Mouse (Mus musculus): Measurements from ENCODE around the gene Pde4d. TPM values are rescaled to one million over a fixed set of nuclear protein-coding genes. Genes with fewer than 3 reads are reported as not detected.

Pde4d gene
- polyA plus RNA-seq, 1 experiment: 15.1 TPM

DNA sequence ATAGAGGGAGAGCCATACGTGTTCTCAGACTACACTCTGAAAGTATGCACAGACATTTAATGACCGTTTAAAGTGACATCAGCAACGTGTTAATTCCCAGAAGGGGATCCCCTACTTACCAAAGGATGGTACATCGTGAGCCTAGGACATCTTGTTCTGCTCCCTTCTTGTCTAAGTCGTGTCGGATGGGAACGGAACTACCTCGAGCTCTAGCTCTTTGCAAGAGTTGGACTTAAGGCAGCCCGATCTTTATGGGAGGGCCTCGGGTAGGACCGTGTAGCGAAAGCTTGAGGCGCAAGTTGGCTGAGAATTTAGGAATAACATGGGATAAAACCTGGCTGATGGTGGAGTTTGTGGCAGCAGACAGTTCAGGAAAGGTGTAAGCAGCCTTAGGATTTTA is 1464.5 kb downstream of the Pde4d start:
- Histone ChIP-seq H3K4me3 (ENCODE audit: insufficient read depth, poor library complexity, severe bottlenecking) (no peak overlapping the region), H3K36me3 (ENCODE audit: control insufficient read depth, insufficient read depth) (no peaks in the 10 kb centered on the region), H3K79me2 (ENCODE audit: control insufficient read depth, insufficient read depth) (peaks cover 13% of the 10 kb centered on the region), H3K79me3 (ENCODE audit: low read depth) (peaks cover 5% of the 10 kb centered on the region), H3ac (ENCODE audit: control insufficient read depth, insufficient read length, low read depth) (no peak overlapping the region), H3K27me3 (ENCODE audit: control insufficient read depth, insufficient read depth, insufficient read length) (no peaks in the 10 kb centered on the region)
- TF ChIP-seq FOSL1 (IDR thresholded peaks at IDR 0.05; ENCODE audit: insufficient read depth, low read length, poor library complexity, severe bottlenecking): no peak
- TF ChIP-seq USF1 (IDR thresholded peaks at IDR 0.05; ENCODE audit: low read depth): no peak
- no peak for TF ChIP-seq MYOG (IDR thresholded peaks at IDR 0.05; ENCODE audit: control insufficient read depth, extremely low read depth, insufficient read length)
- TF ChIP-seq MYOD1 (IDR thresholded peaks at IDR 0.05; ENCODE audit: control insufficient read depth, insufficient read length, low read depth): no peak
- TF ChIP-seq CEBPB (IDR thresholded peaks at IDR 0.05; ENCODE audit: low read depth): no peak
- no peak for TF ChIP-seq MAX (IDR thresholded peaks at IDR 0.05)
- TF ChIP-seq CTCF (IDR thresholded peaks at IDR 0.05; ENCODE audit: control insufficient read depth, insufficient read depth, insufficient read length): no peak

DNA sequence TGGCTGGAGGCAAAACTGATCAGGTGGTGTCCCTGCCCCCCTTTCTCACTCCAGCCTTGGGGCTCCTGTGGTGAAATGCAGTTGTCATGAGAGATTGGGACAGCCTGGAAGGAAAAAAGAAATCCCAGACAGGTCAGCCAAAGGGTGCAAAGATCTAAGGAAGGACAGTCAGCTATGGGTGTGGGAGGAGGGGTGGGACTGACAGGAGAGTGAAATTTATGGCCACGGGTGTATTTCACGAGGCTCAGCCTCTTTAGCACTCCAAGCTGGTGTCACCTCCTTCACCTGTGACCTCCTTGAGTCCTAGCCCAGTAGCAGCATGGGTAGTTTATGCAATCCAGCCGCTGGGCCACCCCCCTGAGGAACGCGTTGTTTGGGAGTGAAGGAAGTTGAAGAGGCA is 1465.1 kb downstream of the Pde4d start:
- Histone ChIP-seq H3K4me3 (ENCODE audit: insufficient read depth, poor library complexity, severe bottlenecking) (no peak overlapping the region), H3K79me2 (ENCODE audit: control insufficient read depth, insufficient read depth) (peaks cover 13% of the 10 kb centered on the region), H3K79me3 (ENCODE audit: low read depth) (peaks cover 5% of the 10 kb centered on the region), H3ac (ENCODE audit: control insufficient read depth, insufficient read length, low read depth) (no peak overlapping the region), H3K36me3 (ENCODE audit: control insufficient read depth, insufficient read depth) (no peaks in the 10 kb centered on the region), H3K27me3 (ENCODE audit: control insufficient read depth, insufficient read depth, insufficient read length) (no peaks in the 10 kb centered on the region)
- no peak for TF ChIP-seq MYOD1 (IDR thresholded peaks at IDR 0.05; ENCODE audit: control insufficient read depth, insufficient read length, low read depth)
- TF ChIP-seq MYOG (IDR thresholded peaks at IDR 0.05; ENCODE audit: control insufficient read depth, extremely low read depth, insufficient read length): no peak
- no peak for TF ChIP-seq MAX (IDR thresholded peaks at IDR 0.05)
- TF ChIP-seq CEBPB (IDR thresholded peaks at IDR 0.05; ENCODE audit: low read depth): no peak
- no peak for TF ChIP-seq USF1 (IDR thresholded peaks at IDR 0.05; ENCODE audit: low read depth)
- TF ChIP-seq CTCF (IDR thresholded peaks at IDR 0.05; ENCODE audit: control insufficient read depth, insufficient read depth, insufficient read length): no peak
- no peak for TF ChIP-seq FOSL1 (IDR thresholded peaks at IDR 0.05; ENCODE audit: insufficient read depth, low read length, poor library complexity, severe bottlenecking)

DNA sequence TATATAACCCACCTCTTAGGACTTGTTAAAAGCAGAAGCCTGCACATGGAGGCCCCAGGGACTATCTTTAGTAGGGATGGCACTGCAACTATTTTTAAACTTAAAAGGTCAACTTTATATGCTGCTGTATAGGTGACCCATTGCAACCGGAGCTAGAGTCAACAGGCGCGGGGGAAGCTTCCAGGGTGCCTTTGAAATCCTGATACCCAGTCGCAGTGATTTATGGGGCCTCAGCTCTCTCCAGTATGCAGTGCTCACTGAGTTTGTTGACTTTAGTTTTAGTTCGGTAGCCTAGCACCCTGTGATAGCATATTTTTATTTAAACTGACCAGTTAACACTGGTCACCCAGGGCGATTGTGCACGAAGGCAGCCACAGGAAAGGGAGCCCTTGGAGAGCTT is 1465.8 kb downstream of the Pde4d start:
- TF ChIP-seq CTCF (IDR thresholded peaks at IDR 0.05; ENCODE audit: control insufficient read depth, insufficient read depth, insufficient read length) (no peak), MYOG (IDR thresholded peaks at IDR 0.05; ENCODE audit: control insufficient read depth, extremely low read depth, insufficient read length) (no peak), USF1 (IDR thresholded peaks at IDR 0.05; ENCODE audit: low read depth) (no peak), MYOD1 (IDR thresholded peaks at IDR 0.05; ENCODE audit: control insufficient read depth, insufficient read length, low read depth) (no peak), FOSL1 (IDR thresholded peaks at IDR 0.05; ENCODE audit: insufficient read depth, low read length, poor library complexity, severe bottlenecking) (no peak), CEBPB (IDR thresholded peaks at IDR 0.05; ENCODE audit: low read depth) (no peak), MAX (IDR thresholded peaks at IDR 0.05) (no peak)
- no peak overlapping the region for H3ac ChIP-seq (ENCODE audit: control insufficient read depth, insufficient read length, low read depth)
- H3K79me2 ChIP-seq (ENCODE audit: control insufficient read depth, insufficient read depth): peaks cover 13% of the 10 kb centered on the region
- H3K27me3 ChIP-seq (ENCODE audit: control insufficient read depth, insufficient read depth, insufficient read length): no peaks in the 10 kb centered on the region
- no peak overlapping the region for H3K4me3 ChIP-seq (ENCODE audit: insufficient read depth, poor library complexity, severe bottlenecking)
- no peaks in the 10 kb centered on the region for H3K36me3 ChIP-seq (ENCODE audit: control insufficient read depth, insufficient read depth)
- peaks cover 5% of the 10 kb centered on the region for H3K79me3 ChIP-seq (ENCODE audit: low read depth)

DNA sequence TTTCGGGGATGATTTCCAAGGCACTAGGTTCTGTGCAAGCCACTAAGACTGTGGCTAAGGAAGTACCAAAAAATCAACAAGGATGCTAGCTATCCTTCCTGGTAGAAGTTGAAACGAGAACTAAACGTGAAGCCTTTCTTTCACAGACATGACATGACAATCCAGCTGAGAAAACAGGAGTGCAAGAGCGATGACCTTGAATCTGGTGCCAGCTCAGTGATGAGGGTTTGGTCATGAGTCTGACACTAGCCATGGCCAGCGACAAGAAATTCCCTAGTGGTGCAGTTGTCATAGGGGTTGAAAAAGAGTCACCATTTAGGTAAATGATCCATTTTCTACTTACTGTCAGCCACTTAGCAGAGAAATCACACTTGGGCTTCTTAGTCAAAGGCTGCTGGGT is 1466.2 kb downstream of the Pde4d start:
- Histone ChIP-seq H3K27me3 (ENCODE audit: control insufficient read depth, insufficient read depth, insufficient read length) (no peaks in the 10 kb centered on the region), H3K79me2 (ENCODE audit: control insufficient read depth, insufficient read depth) (peaks cover 14% of the 10 kb centered on the region), H3K4me3 (ENCODE audit: insufficient read depth, poor library complexity, severe bottlenecking) (no peak overlapping the region), H3ac (ENCODE audit: control insufficient read depth, insufficient read length, low read depth) (no peak overlapping the region), H3K36me3 (ENCODE audit: control insufficient read depth, insufficient read depth) (no peaks in the 10 kb centered on the region), H3K79me3 (ENCODE audit: low read depth) (peaks cover 5% of the 10 kb centered on the region)
- no peak for TF ChIP-seq MAX (IDR thresholded peaks at IDR 0.05)
- TF ChIP-seq MYOG (IDR thresholded peaks at IDR 0.05; ENCODE audit: control insufficient read depth, extremely low read depth, insufficient read length): no peak
- no peak for TF ChIP-seq MYOD1 (IDR thresholded peaks at IDR 0.05; ENCODE audit: control insufficient read depth, insufficient read length, low read depth)
- no peak for TF ChIP-seq CTCF (IDR thresholded peaks at IDR 0.05; ENCODE audit: control insufficient read depth, insufficient read depth, insufficient read length)
- TF ChIP-seq USF1 (IDR thresholded peaks at IDR 0.05; ENCODE audit: low read depth): no peak
- TF ChIP-seq FOSL1 (IDR thresholded peaks at IDR 0.05; ENCODE audit: insufficient read depth, low read length, poor library complexity, severe bottlenecking): no peak
- no peak for TF ChIP-seq CEBPB (IDR thresholded peaks at IDR 0.05; ENCODE audit: low read depth)

DNA sequence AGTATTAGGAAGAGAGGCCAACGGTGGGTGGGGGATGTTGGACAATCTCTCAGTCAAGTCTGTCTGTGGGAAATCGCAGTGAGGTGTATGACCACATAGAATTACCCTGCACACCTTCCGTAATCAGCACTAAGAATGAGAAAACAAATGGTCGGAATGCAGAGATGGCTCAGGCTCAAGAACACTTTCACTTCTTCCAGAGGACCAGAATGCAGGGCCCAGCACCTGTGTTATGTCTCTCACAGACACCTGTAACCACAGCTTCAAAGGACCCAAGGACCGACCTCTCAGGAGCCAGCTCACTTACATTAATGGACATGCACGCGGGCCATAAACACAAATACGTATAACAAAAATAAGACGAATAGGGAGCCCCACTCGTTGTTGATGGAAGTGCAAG is 1467.8 kb downstream of the Pde4d start:
- Histone ChIP-seq H3K79me3 (ENCODE audit: low read depth) (peaks cover 3% of the 10 kb centered on the region), H3ac (ENCODE audit: control insufficient read depth, insufficient read length, low read depth) (no peak overlapping the region), H3K79me2 (ENCODE audit: control insufficient read depth, insufficient read depth) (peaks cover 14% of the 10 kb centered on the region), H3K36me3 (ENCODE audit: control insufficient read depth, insufficient read depth) (no peaks in the 10 kb centered on the region), H3K27me3 (ENCODE audit: control insufficient read depth, insufficient read depth, insufficient read length) (no peaks in the 10 kb centered on the region), H3K4me3 (ENCODE audit: insufficient read depth, poor library complexity, severe bottlenecking) (no peak overlapping the region)
- TF ChIP-seq MAX (IDR thresholded peaks at IDR 0.05): no peak
- TF ChIP-seq USF1 (IDR thresholded peaks at IDR 0.05; ENCODE audit: low read depth): no peak
- TF ChIP-seq CEBPB (IDR thresholded peaks at IDR 0.05; ENCODE audit: low read depth): no peak
- no peak for TF ChIP-seq MYOD1 (IDR thresholded peaks at IDR 0.05; ENCODE audit: control insufficient read depth, insufficient read length, low read depth)
- no peak for TF ChIP-seq CTCF (IDR thresholded peaks at IDR 0.05; ENCODE audit: control insufficient read depth, insufficient read depth, insufficient read length)
- TF ChIP-seq FOSL1 (IDR thresholded peaks at IDR 0.05; ENCODE audit: insufficient read depth, low read length, poor library complexity, severe bottlenecking): no peak
- no peak for TF ChIP-seq MYOG (IDR thresholded peaks at IDR 0.05; ENCODE audit: control insufficient read depth, extremely low read depth, insufficient read length)

DNA sequence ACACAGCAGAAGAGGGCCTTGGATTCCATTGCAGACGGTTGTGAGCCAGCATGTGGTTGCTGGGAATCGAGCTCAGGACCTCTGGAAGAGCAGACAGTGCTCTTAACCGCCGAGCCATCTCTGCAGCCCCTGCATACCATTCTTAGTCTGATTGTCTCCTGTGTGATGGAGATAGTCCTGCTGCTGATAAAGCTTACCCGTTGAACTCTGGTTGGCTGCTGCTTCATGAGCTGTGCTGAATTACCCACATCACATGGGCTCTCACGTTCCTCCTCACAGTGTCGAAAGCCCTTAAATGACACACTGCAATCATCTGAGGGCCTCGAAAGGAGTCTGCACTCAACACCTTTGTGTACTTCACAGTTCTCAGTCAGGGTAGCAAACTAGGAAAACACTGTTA is 1468.9 kb downstream of the Pde4d start:
- Histone ChIP-seq H3K79me2 (ENCODE audit: control insufficient read depth, insufficient read depth) (peaks cover 16% of the 10 kb centered on the region), H3K79me3 (ENCODE audit: low read depth) (peaks cover 5% of the 10 kb centered on the region), H3ac (ENCODE audit: control insufficient read depth, insufficient read length, low read depth) (no peak overlapping the region), H3K36me3 (ENCODE audit: control insufficient read depth, insufficient read depth) (no peaks in the 10 kb centered on the region), H3K27me3 (ENCODE audit: control insufficient read depth, insufficient read depth, insufficient read length) (no peaks in the 10 kb centered on the region), H3K4me3 (ENCODE audit: insufficient read depth, poor library complexity, severe bottlenecking) (no peak overlapping the region)
- no peak for TF ChIP-seq USF1 (IDR thresholded peaks at IDR 0.05; ENCODE audit: low read depth)
